Comparison of ENCODE assay signal across 9 mouse cellular contexts in the genomic region with DNA sequence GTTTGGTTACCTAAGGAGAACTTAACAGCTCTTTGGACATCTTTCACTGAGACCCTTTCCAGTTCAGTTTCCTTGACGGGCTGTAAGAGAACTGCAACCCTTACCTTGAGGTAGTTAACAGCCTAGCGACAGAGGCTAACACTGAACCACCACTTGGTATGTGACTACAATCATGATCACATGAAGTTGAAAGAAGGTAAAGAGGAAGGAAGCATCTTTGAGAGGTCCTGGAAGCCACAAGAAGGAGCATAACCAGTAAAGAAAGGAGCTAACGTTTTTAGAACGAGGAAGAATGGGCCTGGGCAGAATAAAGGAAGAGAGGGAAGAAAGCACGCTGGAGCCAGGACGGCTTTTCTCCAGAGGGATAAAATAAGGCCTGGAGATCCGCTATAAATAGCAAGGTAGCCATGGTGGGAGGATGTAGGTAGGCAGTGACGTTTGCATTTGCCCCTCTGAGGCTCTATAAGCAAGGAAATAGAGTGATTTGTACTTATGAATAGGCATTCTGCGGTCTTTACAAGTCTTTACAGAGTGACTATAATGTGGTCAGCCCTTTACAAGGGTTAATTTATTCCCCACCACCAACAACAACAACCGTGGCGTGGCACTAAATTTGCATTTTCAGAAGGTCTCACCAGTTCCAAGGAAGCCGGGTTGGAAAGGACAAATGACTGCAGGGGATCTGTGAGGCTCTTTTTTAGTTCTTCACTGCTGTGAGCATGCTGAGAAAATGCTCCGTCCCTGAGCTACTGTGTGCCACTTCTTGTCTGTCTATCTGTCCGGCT. TPM values are rescaled to one million over a fixed set of nuclear protein-coding genes. Genes with fewer than 3 reads are reported as not detected.
DNase-seq lines count a peak whose midpoint lies in the region; ATAC-seq and TF ChIP-seq lines count a peak whose summit lies in the region.
"Had no signal": no experiment of that assay in that cellular context is flagged by ENCODE, and none has a peak within 500 bp of the region (broad histone marks: within the 10 kb centered on the region; RNA-seq: fewer than 3 reads in every experiment).

No protein-coding gene starts in this region.

- H3K9ac ChIP-seq in heart, adult 2 months (ENCODE audit: low read depth, low read length) = peak overlapping the region; percentile 51
- H3K9ac ChIP-seq in CH12.LX (ENCODE audit: insufficient read depth, low read depth) = no peak overlapping the region
- H3K9ac ChIP-seq in limb, embryonic 14.5 days (ENCODE audit: low read depth, low read length, severe bottlenecking) = peak overlapping the region; percentile 17; the same call in 1 of the 2 replicates

- TF ChIP-seq POLR2A in heart, adult 2 months (IDR thresholded peaks at IDR 0.05; ENCODE audit: insufficient read depth, low read depth, low read length) = no peak
- TF ChIP-seq POLR2A in CH12.LX (IDR thresholded peaks at IDR 0.05; ENCODE audit: low read depth, low read length) = no peak
- no peak; the same call in 1 of the 2 replicates for TF ChIP-seq POLR2A in embryonic fibroblast, embryonic 13.5 days (IDR thresholded peaks at IDR 0.05; ENCODE audit: low read depth, low read length)
- no peak for TF ChIP-seq POLR2A in limb, embryonic 14.5 days (IDR thresholded peaks at IDR 0.05; ENCODE audit: borderline replicate concordance, extremely low read depth, insufficient read depth, insufficient read length)

- peak overlapping the region; percentile 71 for H3K4me3 ChIP-seq in heart, adult 2 months
- peak overlapping the region; percentile 23 to 64 (median 61) for H3K4me3 ChIP-seq in CH12.LX (replicated peaks in 1 of 3; ENCODE audit: low read depth in 2 of 3, low read length in 2 of 3, poor library complexity in 1 of 3)
- no peak overlapping the region for H3K4me3 ChIP-seq in embryonic fibroblast, embryonic 13.5 days (ENCODE audit: insufficient read depth, low read length)
- H3K4me3 ChIP-seq in limb, embryonic 14.5 days (replicated peaks; ENCODE audit: low read length) = peak overlapping the region; percentile 53

- TF ChIP-seq CTCF in heart, adult 2 months (IDR thresholded peaks at IDR 0.05) = no peak
- no peak for TF ChIP-seq CTCF in CH12.LX (conservative IDR thresholded peaks at IDR 0.05 in 1 of 2, IDR thresholded peaks at IDR 0.05 in 1 of 2; ENCODE audit: low read depth in 2 of 2, low read length in 2 of 2)
- no peak for TF ChIP-seq CTCF in embryonic fibroblast, embryonic 13.5 days (IDR thresholded peaks at IDR 0.05; ENCODE audit: borderline replicate concordance, insufficient read depth, low read length)

- in situ Hi-C loops in CH12.LX (cut with MboI; ENCODE audit: low pct_ligation_motif_present, low pct_unique_long_range_greater_than_20kb, low sequenced_read_pairs) = no loop called here

- no peak for TF ChIP-seq EP300 in heart, adult 2 months (IDR thresholded peaks at IDR 0.05; ENCODE audit: insufficient read depth, low read depth, low read length)
- TF ChIP-seq EP300 in CH12.LX (IDR thresholded peaks at IDR 0.05; ENCODE audit: low read length) = no peak

- H3K79me2 ChIP-seq in heart, adult 2 months (replicated peaks; ENCODE audit: control insufficient read depth, insufficient read depth, low read length) = no peaks in the 10 kb centered on the region
- no peaks in the 10 kb centered on the region for H3K79me2 ChIP-seq in CH12.LX (replicated peaks; ENCODE audit: control insufficient read depth, extremely low read depth, insufficient read depth, poor library complexity, severe bottlenecking)

- no peaks in the 10 kb centered on the region for H3K36me3 ChIP-seq in heart, adult 2 months (ENCODE audit: control insufficient read depth, insufficient read depth, low read length)
- peaks cover 0 to 14% of the 10 kb centered on the region in 2 experiments for H3K36me3 ChIP-seq in CH12.LX (replicated peaks in 1 of 2; ENCODE audit: control insufficient read depth in 1 of 2, insufficient read depth in 1 of 2, low read length in 1 of 2)
- peaks cover 9% of the 10 kb centered on the region for H3K36me3 ChIP-seq in limb, embryonic 14.5 days (ENCODE audit: control insufficient read depth, insufficient read depth, low read length)

- TF ChIP-seq RAD21 in CH12.LX (IDR thresholded peaks at IDR 0.05; ENCODE audit: low read depth, low read length) = no peak

- ATAC-seq in limb, embryonic 14.5 days (ENCODE audit: low FRiP score, low read depth) = no peak
- peak; percentile 24; the same call in 1 of the 2 replicates for ATAC-seq in neutrophil, adult 5-6 weeks (ENCODE audit: extremely low read depth, insufficient number of reproducible peaks, low FRiP score, poor library complexity, severe bottlenecking)

- no peak for DNase-seq in heart, adult 2 months
- DNase-seq in heart, postnatal 10 days = no peak
- DNase-seq in CH12.LX (ENCODE audit: extremely low read depth) = no peak
- no peak for DNase-seq in limb, embryonic 14.5 days (ENCODE audit: low spot score)
- no peak for DNase-seq in urinary bladder, postnatal 14 days (ENCODE audit: low spot score)
- no peak for DNase-seq in spleen, adult 12 weeks (ENCODE audit: low spot score)

- H3K9me3 ChIP-seq in CH12.LX (replicated peaks; ENCODE audit: low read length) = no peaks in the 10 kb centered on the region
- H3K9me3 ChIP-seq in limb, embryonic 14.5 days (ENCODE audit: control insufficient read depth, low read length) = no peaks in the 10 kb centered on the region

- intact Hi-C loops in heart, adult 2 months (cut with DNase I) = loop anchor here (2.0 to 5.0 kb wide), 2 partner anchors 15 to 38 kb away; no protein-coding TSS in a partner anchor
- intact Hi-C loops in heart, postnatal 10 days (cut with DNase I) = no loop called here

- 34% methylated on average over 14 of the region's 14 CpGs for WGBS in heart, adult 2 months
- WGBS in limb, embryonic 14.5 days = 32% methylated on average over 14 of the region's 14 CpGs

- H3K4me1 ChIP-seq in heart, adult 2 months (ENCODE audit: control insufficient read depth, insufficient read depth, low read length) = peaks cover 3% of the 10 kb centered on the region; the same call in 1 of the 2 replicates
- peaks cover 8 to 30% of the 10 kb centered on the region in 2 experiments for H3K4me1 ChIP-seq in CH12.LX (ENCODE audit: control insufficient read depth in 1 of 2, insufficient read depth in 2 of 2)
- H3K4me1 ChIP-seq in embryonic fibroblast, embryonic 13.5 days (ENCODE audit: control insufficient read depth, insufficient read depth, low read length) = peaks cover 5% of the 10 kb centered on the region
- peaks cover 14% of the 10 kb centered on the region for H3K4me1 ChIP-seq in limb, embryonic 14.5 days (ENCODE audit: control insufficient read depth, insufficient read depth, low read length)

- H3K27ac ChIP-seq in heart, adult 2 months = peak overlapping the region; percentile 87
- H3K27ac ChIP-seq in CH12.LX (ENCODE audit: insufficient read depth, low read depth) = peak overlapping the region; percentile 5; the same call in 1 of the 2 replicates
- peak overlapping the region; percentile 89 for H3K27ac ChIP-seq in embryonic fibroblast, embryonic 13.5 days (ENCODE audit: insufficient read depth, low read length)
- H3K27ac ChIP-seq in limb, embryonic 14.5 days (replicated peaks; ENCODE audit: low read depth, low read length) = peak overlapping the region; percentile 86

- peak overlapping the region; percentile 96 for H3K4me2 ChIP-seq in CH12.LX (ENCODE audit: insufficient read depth, low read depth, poor library complexity, severe bottlenecking)
- H3K4me2 ChIP-seq in limb, embryonic 14.5 days (replicated peaks; ENCODE audit: low read depth, low read length, severe bottlenecking) = peak overlapping the region; percentile 65

- dilution Hi-C loops in CH12.LX (cut with MboI; ENCODE audit: extremely low pct_ligation_motif_present, extremely low pct_unique_long_range_greater_than_20kb, low sequenced_read_pairs) = no loop called here

- H3K27me3 ChIP-seq in heart, adult 2 months (ENCODE audit: control insufficient read depth, insufficient read depth, low read length) = no peaks in the 10 kb centered on the region
- H3K27me3 ChIP-seq in CH12.LX (replicated peaks) = no peaks in the 10 kb centered on the region
- H3K27me3 ChIP-seq in limb, embryonic 14.5 days (ENCODE audit: control insufficient read depth, insufficient read depth, low read length) = no peaks in the 10 kb centered on the region
- H3K27me3 ChIP-seq: Patski had no signal

RNA-seq across cellular contexts. Expression of gene Avpi1, which starts 0.8 kb away (rescaled TPM):
- 10 to 100 TPM; 10.0 to 14.4 TPM for total RNA-seq in heart, adult 2 months (2021)
- polyA plus RNA-seq in heart, adult 2 months (2012; rRNA removed) = 9.9 and 13.1 TPM in 2 replicates
- 10 to 100 TPM; 10.9 to 13.1 TPM for total RNA-seq in heart, postnatal 10 days (2021)
- total RNA-seq in CH12.LX (2012; rRNA removed) = 7.7 and 9.3 TPM in 2 replicates
- total RNA-seq in CH12.LX (2014; rRNA removed) = 8.1 and 9.0 TPM in 2 replicates
- 5.9 and 6.5 TPM in 2 replicates for polyA plus RNA-seq in CH12.LX (2012; ENCODE audit: insufficient read length, low read depth)
- 18.4 TPM in 2 replicates for polyA plus RNA-seq in embryonic fibroblast, embryonic 13.5 days (2011; ENCODE audit: insufficient read length, low read depth, missing spikeins)
- 16.5 and 17.6 TPM in 2 replicates for polyA plus RNA-seq in limb, embryonic 14.5 days (2012; rRNA removed)
- 34.2 and 34.8 TPM in 2 replicates for polyA plus RNA-seq in limb, embryonic 14.5 days (2014; fragmentation: Nextera tagmentation; extraction: Ambion mirVana)
- 0.35 and 3.2 TPM in 2 replicates for total RNA-seq in neutrophil, adult 5-6 weeks (2017)

RNA-seq across cellular contexts. Expression of gene Marveld1, which starts 17.5 kb away (rescaled TPM):
- 10 to 100 TPM; 21.1 to 21.9 TPM for total RNA-seq in heart, adult 2 months (2021)
- 55.0 and 61.4 TPM in 2 replicates for polyA plus RNA-seq in heart, adult 2 months (2012; rRNA removed)
- 10 to 100 TPM; 30.3 to 31.2 TPM for total RNA-seq in heart, postnatal 10 days (2021)
- total RNA-seq in CH12.LX (2012; rRNA removed) (not detected in 2 replicates), CH12.LX (2014; rRNA removed) (not detected in 2 replicates)
- polyA plus RNA-seq in CH12.LX (2012; ENCODE audit: insufficient read length, low read depth) = 0.07 TPM in 1 of 2 replicates, not detected in the other
- polyA plus RNA-seq in embryonic fibroblast, embryonic 13.5 days (2011; ENCODE audit: insufficient read length, low read depth, missing spikeins) = 64.5 and 68.2 TPM in 2 replicates
- polyA plus RNA-seq in limb, embryonic 14.5 days (2012; rRNA removed) = 105 and 131 TPM in 2 replicates
- polyA plus RNA-seq in limb, embryonic 14.5 days (2014; fragmentation: Nextera tagmentation; extraction: Ambion mirVana) = 25.4 and 36.4 TPM in 2 replicates
- total RNA-seq in neutrophil, adult 5-6 weeks (2017) = 1.3 and 2.0 TPM in 2 replicates

RNA-seq across cellular contexts. Expression of gene Zfyve27, which starts 34.0 kb away (rescaled TPM):
- 10 to 100 TPM; 20.2 to 20.3 TPM for total RNA-seq in heart, adult 2 months (2021)
- polyA plus RNA-seq in heart, adult 2 months (2012; rRNA removed) = 27.6 and 33.6 TPM in 2 replicates
- total RNA-seq in heart, postnatal 10 days (2021) = 10 to 100 TPM; 27.6 to 29.6 TPM
- total RNA-seq in CH12.LX (2012; rRNA removed) (14.6 and 16.2 TPM in 2 replicates), CH12.LX (2014; rRNA removed) (11.3 and 11.4 TPM in 2 replicates)
- polyA plus RNA-seq in CH12.LX (2012; ENCODE audit: insufficient read length, low read depth) = 18.3 and 19.2 TPM in 2 replicates
- polyA plus RNA-seq in embryonic fibroblast, embryonic 13.5 days (2011; ENCODE audit: insufficient read length, low read depth, missing spikeins) = 13.3 and 15.4 TPM in 2 replicates
- polyA plus RNA-seq in limb, embryonic 14.5 days (2012; rRNA removed) = 47.4 and 58.6 TPM in 2 replicates
- 13.1 and 16.5 TPM in 2 replicates for polyA plus RNA-seq in limb, embryonic 14.5 days (2014; fragmentation: Nextera tagmentation; extraction: Ambion mirVana)
- 103 and 104 TPM in 2 replicates for total RNA-seq in neutrophil, adult 5-6 weeks (2017)

RNA-seq across cellular contexts. Expression of gene Pi4k2a, which starts 39.4 kb away (rescaled TPM):
- 10 to 100 TPM; 18.2 to 21.3 TPM for total RNA-seq in heart, adult 2 months (2021)
- 15.1 and 21.4 TPM in 2 replicates for polyA plus RNA-seq in heart, adult 2 months (2012; rRNA removed)
- 10 to 100 TPM; 16.1 to 17.9 TPM for total RNA-seq in heart, postnatal 10 days (2021)
- total RNA-seq in CH12.LX (2012; rRNA removed) = 10.0 and 10.9 TPM in 2 replicates
- 5.8 and 7.0 TPM in 2 replicates for total RNA-seq in CH12.LX (2014; rRNA removed)
- 21.4 and 23.9 TPM in 2 replicates for polyA plus RNA-seq in CH12.LX (2012; ENCODE audit: insufficient read length, low read depth)
- 25.6 and 27.7 TPM in 2 replicates for polyA plus RNA-seq in embryonic fibroblast, embryonic 13.5 days (2011; ENCODE audit: insufficient read length, low read depth, missing spikeins)
- polyA plus RNA-seq in limb, embryonic 14.5 days (2012; rRNA removed) = 34.4 and 38.1 TPM in 2 replicates
- 29.9 and 32.8 TPM in 2 replicates for polyA plus RNA-seq in limb, embryonic 14.5 days (2014; fragmentation: Nextera tagmentation; extraction: Ambion mirVana)
- 13.3 and 13.4 TPM in 2 replicates for total RNA-seq in neutrophil, adult 5-6 weeks (2017)

RNA-seq across cellular contexts. Expression of gene Morn4, which starts 43.5 kb away (rescaled TPM):
- 1 to 10 TPM; 2.3 to 2.5 TPM for total RNA-seq in heart, adult 2 months (2021)
- 5.0 and 5.5 TPM in 2 replicates for polyA plus RNA-seq in heart, adult 2 months (2012; rRNA removed)
- total RNA-seq in heart, postnatal 10 days (2021) = 1 to 10 TPM; 5.9 to 7.4 TPM
- total RNA-seq in CH12.LX (2012; rRNA removed) (0.04 TPM in 1 of 2 replicates, not detected in the other), CH12.LX (2014; rRNA removed) (not detected in 2 replicates)
- polyA plus RNA-seq in CH12.LX (2012; ENCODE audit: insufficient read length, low read depth) = 0.24 and 0.27 TPM in 2 replicates
- polyA plus RNA-seq in embryonic fibroblast, embryonic 13.5 days (2011; ENCODE audit: insufficient read length, low read depth, missing spikeins) = 8.2 and 9.6 TPM in 2 replicates
- polyA plus RNA-seq in limb, embryonic 14.5 days (2012; rRNA removed) = 22.8 and 25.8 TPM in 2 replicates
- polyA plus RNA-seq in limb, embryonic 14.5 days (2014; fragmentation: Nextera tagmentation; extraction: Ambion mirVana) = 20.0 and 25.5 TPM in 2 replicates
- total RNA-seq in neutrophil, adult 5-6 weeks (2017) = not detected in 2 replicates

Comparison
In these comparisons a context has a peak if more than half of its experiments do, and no peak if none do; other contexts are left out.
1. H3K27ac ChIP-seq: peak in every context shown above with its lines; median percentile 89 in embryonic fibroblast, embryonic 13.5 days; 87 in heart, adult 2 months; 86 in limb, embryonic 14.5 days; 5 in CH12.LX.